Mouse (Mus musculus) urinary bladder, postnatal 4 days (tissue): ENCODE data around the gene Trir.

Experiments
- DNase-seq, 2 experiments: peaks; one replicate each; pipeline ENCODE4 v3.0.0; 2021 to 2022; ENCODE audit warnings: low spot score in 2 of 2

The Trir gene

GRCm38 (mm10) chr8:84994375-84994774, 32.2 kb upstream of the Trir start:
- no peak for DNase-seq

GRCm38 (mm10) chr8:84995680-84996079, 30.9 kb upstream of the Trir start:
- no peak for DNase-seq

DNA sequence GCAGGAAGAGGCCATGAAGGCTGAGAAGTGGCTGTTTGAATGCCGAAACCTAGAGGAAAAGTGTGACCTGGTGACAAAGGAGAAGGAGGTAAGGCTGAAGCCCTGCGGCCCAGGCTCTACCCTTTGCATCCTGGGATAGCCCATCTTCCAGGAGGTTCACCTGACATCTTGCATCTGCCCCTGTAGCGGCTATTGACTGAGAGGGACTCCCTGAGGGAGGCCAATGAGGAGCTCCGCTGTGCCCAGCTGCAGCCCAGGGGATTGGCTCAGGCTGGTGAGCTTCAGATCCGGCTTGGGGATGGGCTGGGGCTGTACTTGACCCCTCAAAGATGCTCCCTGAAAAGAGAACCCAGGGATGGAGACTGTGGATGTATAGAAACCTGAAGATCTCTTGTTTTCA, 29.6 kb upstream of the Trir start:
- no peak for DNase-seq

GRCm38 (mm10) chr8:84997649-84998295, 28.9 kb upstream of the Trir start:
- DNase-seq, result peak; percentile 71 to 93

- peak in 1 of 2 experiments; percentile 32 for DNase-seq
Measured at GRCm38 (mm10) chr8:85007686-85008085, 18.9 kb upstream of the Trir start.

DNA sequence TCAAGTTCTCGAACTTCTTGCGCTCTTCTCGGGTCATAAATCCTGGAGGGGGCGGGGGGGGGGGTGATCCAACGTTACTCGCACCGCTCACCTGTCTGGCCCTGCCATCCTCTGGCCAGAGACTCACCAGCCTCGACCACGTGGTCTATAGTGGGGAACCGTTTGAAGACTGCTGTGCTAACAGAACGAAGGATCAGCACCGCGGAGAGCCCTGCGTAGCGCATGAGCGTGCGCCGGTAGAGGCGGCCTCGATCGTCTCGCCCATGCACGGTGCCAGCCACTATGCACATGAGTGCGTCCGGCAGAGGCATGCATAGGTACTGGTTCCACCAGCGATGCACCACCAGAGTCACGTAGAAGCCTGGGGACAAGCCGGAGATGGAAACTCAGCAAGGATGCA, 15.4 kb upstream of the Trir start:
- no peak for DNase-seq

- DNase-seq, result peak in 1 of 2 experiments; percentile 45
Measured at GRCm38 (mm10) chr8:85013230-85013840, 13.3 kb upstream of the Trir start.

DNA sequence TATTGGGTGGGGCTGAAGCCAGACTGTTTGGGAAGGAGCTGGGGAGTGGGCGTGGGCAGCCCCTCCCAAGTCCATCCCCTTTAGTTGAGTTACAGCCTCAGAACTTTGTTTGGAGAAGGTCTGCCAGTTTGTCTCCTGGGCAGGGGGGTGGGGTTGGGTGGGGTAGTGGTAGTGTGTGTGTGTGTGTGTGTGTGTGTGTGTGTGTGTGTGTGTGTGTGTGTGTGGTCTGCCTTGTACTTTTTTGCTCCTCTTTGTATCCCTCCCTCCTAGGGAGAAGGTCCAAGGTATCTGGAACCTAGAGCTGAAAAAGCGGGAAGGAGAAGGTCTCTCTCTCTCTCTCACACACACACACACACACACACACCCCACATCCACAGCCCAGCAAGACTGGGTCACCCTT, 12.2 kb upstream of the Trir start, which contains the start of gene Best2:
Gene Best2 (minus strand): TSS at position 101 of the 400 bp plus-strand sequence.
- no peak for DNase-seq

DNA sequence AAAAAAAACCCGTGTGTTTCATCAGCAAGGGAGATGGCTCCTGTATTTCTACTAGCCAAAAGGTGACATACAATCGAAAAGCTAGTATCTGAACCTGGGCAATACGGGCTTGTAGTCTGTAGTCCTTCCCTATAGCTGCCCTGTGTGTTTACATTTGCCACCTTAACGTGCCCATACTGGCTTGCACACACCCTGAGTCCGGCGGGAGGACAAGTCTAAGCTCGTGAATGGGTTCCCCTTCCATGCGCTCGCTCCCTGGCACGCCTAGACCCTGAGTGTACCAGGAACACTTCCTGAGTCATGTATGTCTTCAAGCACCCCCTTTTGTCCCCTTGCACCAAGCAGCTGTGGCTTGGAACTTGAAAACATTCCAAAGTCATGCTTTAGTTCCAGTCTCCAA, 9.9 kb upstream of the Trir start:
- peak in 1 of 2 experiments; percentile 41 for DNase-seq

GRCm38 (mm10) chr8:85017209-85017608, 9.4 kb upstream of the Trir start:
- DNase-seq, result no peak

GRCm38 (mm10) chr8:85021514-85022055, 5.0 kb upstream of the Trir start:
- DNase-seq, result no peak

DNA sequence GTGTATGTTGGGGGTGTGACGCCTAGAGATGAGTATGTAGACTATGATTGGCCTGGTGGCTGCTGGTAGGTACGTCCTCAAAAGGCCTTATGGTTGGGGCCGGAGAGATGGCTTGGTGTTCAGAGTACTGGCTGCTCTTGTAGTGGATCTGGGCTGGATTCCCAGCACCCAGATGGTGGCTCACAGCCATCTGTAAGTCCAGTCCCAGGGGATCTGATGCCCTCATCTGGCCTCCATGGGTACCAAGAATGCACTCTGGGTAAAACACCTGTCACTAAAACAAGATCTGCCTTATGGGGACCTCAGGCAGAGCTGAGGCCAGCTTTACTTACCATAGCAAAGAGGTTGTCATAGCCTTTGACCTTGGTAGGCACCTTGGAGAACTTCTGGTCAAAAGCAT, 2.8 kb upstream of the Trir start:
- DNase-seq, result no peak

DNA sequence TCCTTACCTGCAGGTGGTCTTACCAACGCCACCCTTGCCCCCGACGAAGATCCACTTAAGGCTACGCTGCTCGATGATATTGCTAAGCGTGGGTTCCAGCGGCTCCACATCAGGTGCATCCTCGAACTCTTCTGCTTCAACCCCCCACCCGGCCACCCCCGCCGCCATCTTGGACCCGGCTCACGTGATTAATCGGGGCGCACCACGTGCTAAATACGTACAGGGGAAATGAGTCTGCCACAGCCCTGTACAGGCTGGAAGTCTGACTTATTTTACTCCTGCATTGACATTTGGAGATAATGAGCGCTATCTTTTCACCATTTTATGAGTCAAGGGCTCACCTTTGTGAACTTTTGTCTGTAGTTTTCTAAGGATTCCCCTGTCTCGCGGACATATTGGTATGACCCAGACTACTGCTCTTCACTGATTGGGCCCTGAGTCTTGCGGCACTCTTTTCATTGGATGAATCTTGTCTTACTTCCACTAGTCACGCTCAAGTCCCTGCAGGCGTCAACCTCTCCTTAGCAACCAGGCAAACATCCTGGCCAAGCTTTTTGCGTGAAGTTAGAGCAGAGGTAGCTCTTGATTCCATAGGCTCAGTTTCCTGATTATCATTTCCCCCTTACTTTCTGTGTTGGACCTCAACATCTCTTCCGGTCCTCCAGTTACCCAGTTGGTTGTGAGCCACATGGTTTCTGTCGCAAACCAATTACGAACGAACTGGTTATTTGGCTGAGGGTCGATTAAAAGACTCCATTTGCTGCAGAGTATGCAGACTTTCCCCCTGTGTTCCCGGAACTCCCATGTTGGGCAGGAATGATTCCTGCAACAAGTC, 1.3 kb upstream of the Trir start, which contains the start of gene Asna1:
Gene Asna1 (minus strand): TSS at position 184 of the 835 bp plus-strand sequence.
- DNase-seq, result peak; percentile 65 to 76

DNA sequence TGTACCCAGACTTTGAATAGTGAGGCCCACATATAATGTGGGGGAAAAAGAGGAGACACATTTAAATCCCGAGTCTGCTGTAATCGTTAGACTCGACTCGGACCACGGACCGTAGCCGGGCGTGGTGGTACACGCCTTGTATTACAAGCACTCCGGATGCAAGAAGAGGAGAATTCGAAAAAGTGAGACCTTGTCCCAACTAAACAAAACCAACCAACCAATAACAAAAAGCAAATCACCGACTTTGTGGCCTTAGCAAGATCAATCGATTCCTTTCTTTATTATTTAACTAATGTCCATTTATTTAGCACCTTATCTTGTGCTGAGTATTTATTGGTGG, 863 bp downstream of the Trir start:
- DNase-seq, result no peak

DNA sequence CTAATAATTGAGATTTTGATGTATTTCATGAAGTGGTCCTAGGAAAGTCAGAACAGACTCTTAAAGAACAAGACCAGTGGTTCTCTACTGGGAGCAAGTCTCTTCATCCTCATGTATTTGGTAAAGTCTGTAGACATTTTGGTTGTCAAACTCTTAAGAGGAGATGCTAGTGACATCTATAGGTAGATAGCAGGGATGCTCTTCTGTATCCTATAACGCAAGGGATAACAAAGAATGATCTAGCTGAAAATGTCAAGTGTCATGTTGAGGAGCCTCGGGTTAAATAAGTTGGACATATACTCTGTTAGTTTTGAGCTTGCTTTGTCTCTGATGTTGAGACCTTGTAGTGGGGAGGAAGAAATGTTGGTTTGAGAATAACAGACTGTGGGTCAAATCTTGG, 1.3 kb downstream of the Trir start:
- no peak for DNase-seq

GRCm38 (mm10) chr8:85029271-85029670, 2.6 kb downstream of the Trir start:
- no peak for DNase-seq

DNA sequence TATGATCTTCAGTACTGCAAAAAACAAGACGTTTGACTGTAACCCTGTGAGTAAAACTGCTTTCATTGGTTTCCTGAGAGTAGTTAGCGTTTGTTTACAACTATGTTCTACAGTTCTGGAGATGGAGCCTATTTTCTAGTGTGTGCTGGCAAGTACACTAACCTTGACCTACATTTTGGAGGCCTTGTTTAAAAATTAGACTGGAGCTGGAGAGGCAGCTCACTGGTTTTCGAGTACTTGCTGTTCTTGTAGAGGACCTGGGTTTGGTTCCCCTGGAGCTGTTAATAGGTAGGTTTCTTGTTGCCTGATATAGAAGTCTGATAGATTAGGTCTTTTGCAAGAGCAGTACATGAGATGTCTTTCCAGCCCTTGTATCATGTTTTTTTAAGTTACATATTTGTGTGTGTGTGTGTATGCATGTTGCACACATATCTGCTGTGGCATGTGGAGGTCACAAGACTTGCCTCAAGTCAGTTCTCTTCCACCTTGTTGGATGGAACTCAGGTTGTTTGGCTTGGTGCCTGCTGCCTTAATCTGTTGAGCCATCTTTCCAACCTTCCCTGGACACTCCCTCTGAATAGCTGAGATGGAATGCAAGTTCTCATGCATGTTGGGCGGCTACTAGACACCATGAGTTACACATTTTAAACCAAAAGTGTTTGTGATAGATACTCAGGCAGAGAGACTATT, 6.1 kb downstream of the Trir start:
- DNase-seq, result no peak

- no peak for DNase-seq
Measured at GRCm38 (mm10) chr8:85033867-85034266, 7.2 kb downstream of the Trir start.

- DNase-seq, result peak; percentile 44 to 76
Measured at GRCm38 (mm10) chr8:85034764-85035163, 8.1 kb downstream of the Trir start.

DNA sequence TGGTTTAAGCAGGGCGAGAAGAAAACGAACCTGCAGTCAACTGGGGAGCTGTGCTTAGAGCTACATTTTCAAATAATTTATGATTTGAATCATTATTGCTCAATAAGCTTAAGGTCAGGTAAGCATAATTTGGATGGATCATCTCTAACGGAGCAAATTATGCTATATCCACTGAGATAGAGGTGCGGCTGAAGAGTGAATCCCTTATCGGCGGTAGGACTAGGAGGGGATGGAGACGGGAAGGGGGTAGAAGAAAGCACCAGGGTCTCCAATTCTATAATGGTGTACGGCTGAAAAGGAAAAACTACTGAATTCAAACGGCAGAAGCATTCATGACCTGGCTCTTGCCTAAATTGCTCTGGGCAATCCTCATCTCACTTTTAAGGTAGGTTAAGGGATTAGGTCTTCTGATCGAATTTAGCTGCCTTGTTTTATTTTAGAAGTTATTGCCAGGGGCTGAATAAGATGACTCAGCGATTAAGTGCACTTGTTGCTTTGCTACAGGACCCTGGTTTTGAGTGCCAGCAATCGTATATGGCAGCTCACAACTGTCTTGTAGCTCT, 8.6 kb downstream of the Trir start:
- DNase-seq, result no peak

GRCm38 (mm10) chr8:85035728-85036310, 9.2 kb downstream of the Trir start:
- no peak for DNase-seq
